Mouse (Mus musculus) liver, postnatal 0 days (tissue): ENCODE data around the gene Tmem141. TPM values are rescaled to one million over a fixed set of nuclear protein-coding genes. Genes with fewer than 3 reads are reported as not detected.

Experiments used
- ATAC-seq: fragments of 200-750 bp; cut with Nextera tagmentation; 2 replicates; pipeline ENCODE4 v1.8.0; 2017; ENCODE audit warnings: mild to moderate bottlenecking, moderate library complexity
- DNase-seq: peaks from one replicate; pipeline ENCODE4 v3.0.0-alpha.2; 2016
- H3K27ac ChIP-seq: fragments of 300-500 bp; sonication (generic); 2 replicates; pipeline ENCODE4 v1.5.1; 2014; ENCODE audit warnings: antibody characterized with exemption, moderate library complexity, mild to moderate bottlenecking, low read depth
- H3K27me3 ChIP-seq: fragments of 300-500 bp; sonication (generic); 2 replicates; pipeline ENCODE4 v1.6.1; 2014; ENCODE audit warnings: low read length, control low read depth, mixed read lengths; ENCODE audit not compliant: insufficient read depth
- H3K36me3 ChIP-seq: fragments of 300-500 bp; sonication (generic); replicated peaks from 2 replicates; pipeline ENCODE4 v1.6.1; 2014; ENCODE audit warnings: mild to moderate bottlenecking, control low read depth, low read length, moderate library complexity, mixed read lengths; ENCODE audit not compliant: insufficient read depth
- H3K4me1 ChIP-seq: fragments of 300-500 bp; sonication (generic); 2 replicates; pipeline ENCODE4 v1.6.1; 2014; ENCODE audit warnings: antibody characterized with exemption, mild to moderate bottlenecking, control low read depth; ENCODE audit not compliant: insufficient read depth
- H3K4me2 ChIP-seq: fragments of 300-500 bp; sonication (generic); 2 replicates; pipeline ENCODE4 v1.6.1; 2014; ENCODE audit warnings: low read depth, mild to moderate bottlenecking, low read length, moderate library complexity, mixed read lengths
- H3K4me3 ChIP-seq: fragments of 300-500 bp; sonication (generic); 2 replicates; pipeline ENCODE4 v1.5.1; 2014; ENCODE audit warnings: low read depth, low read length
- H3K9ac ChIP-seq: fragments of 300-500 bp; sonication (generic); replicated peaks from 2 replicates; pipeline ENCODE4 v1.6.1; 2014; ENCODE audit warnings: mild to moderate bottlenecking, moderate library complexity
- H3K9me3 ChIP-seq: fragments of 300-500 bp; sonication (generic); 2 replicates; pipeline ENCODE4 v1.6.1; 2016; ENCODE audit warnings: mild to moderate bottlenecking, control low read depth, low read length, mixed read lengths
- CTCF ChIP-seq: sonication (generic); IDR thresholded peaks from 2 replicates; pipeline ENCODE4 v1.5.1; 2016; ENCODE audit warnings: antibody characterized with exemption, low read depth
- EP300 ChIP-seq: IDR thresholded peaks from 2 replicates; pipeline ENCODE4 v1.6.1; 2016; ENCODE audit warnings: antibody characterized with exemption, low read depth, mild to moderate bottlenecking
- WGBS: fragments of 180-500 bp; shearing (Covaris S2); extraction: QIAGEN DNeasy Blood & Tissue Kit; methylation state at CpG from one replicate; pipeline ENCODE4 v1.1.7; 2014; ENCODE audit not compliant: insufficient replicate concordance; 5-methylcytosine and 5-hydroxymethylcytosine counted together
- polyA plus RNA-seq: library from polyadenylated mRNA; unstranded; fragments of >200 nt; fragmentation: Nextera tagmentation; extraction: Ambion mirVana; gene quantifications from 2 replicates; pipeline ENCODE4 v1.2.1, GENCODE M21; 2015

The Tmem141 gene
- polyA plus RNA-seq, 1 experiment from 2014 or later: 43.3 TPM

- ATAC-seq: no peak
- no peak for DNase-seq
- H3K9me3 ChIP-seq: no peaks in the 10 kb centered on the region
- TF ChIP-seq EP300 (no peak), CTCF (no peak)
- no peak overlapping the region for H3K4me3 ChIP-seq
- no peak overlapping the region for H3K27ac ChIP-seq
- H3K27me3 ChIP-seq: peaks cover 55% of the 10 kb centered on the region
- 79% methylated on average over 16 of the region's 16 CpGs for WGBS
- H3K4me1 ChIP-seq: peaks cover 44% of the 10 kb centered on the region
- no peak overlapping the region for H3K4me2 ChIP-seq
- H3K9ac ChIP-seq: no peak overlapping the region
- no peaks in the 10 kb centered on the region for H3K36me3 ChIP-seq
Observed at GRCm38 (mm10) chr2:25576028-25576850, 45.6 kb downstream of the Tmem141 start.

GRCm38 (mm10) chr2:25575432-25576027 is 46.3 kb downstream of the Tmem141 start:
- no peaks in the 10 kb centered on the region for H3K36me3 ChIP-seq
- peaks cover 41% of the 10 kb centered on the region for H3K4me1 ChIP-seq
- H3K4me2 ChIP-seq: peak overlapping the region; percentile 87
- H3K4me3 ChIP-seq: peak overlapping the region; percentile 55
- peak overlapping the region; percentile 61 for H3K9ac ChIP-seq
- ATAC-seq: no peak
- H3K27me3 ChIP-seq: peaks cover 49% of the 10 kb centered on the region
- DNase-seq: peak; percentile 60
- WGBS: 21% methylated on average over 19 of the region's 21 CpGs
- no peak for TF ChIP-seq CTCF
- no peak for TF ChIP-seq EP300
- no peaks in the 10 kb centered on the region for H3K9me3 ChIP-seq
- H3K27ac ChIP-seq: peak overlapping the region; percentile 68; the same call in 1 of the 2 replicates

GRCm38 (mm10) chr2:25574579-25575431 is 47.0 kb downstream of the Tmem141 start, which contains the start of the genes Mamdc4 and Phpt1:
Mamdc4 (minus strand) TSS chr2:25574845.
Phpt1 (minus strand) TSS chr2:25575224.
- Histone ChIP-seq H3K9ac (peak within 1 kb of the TSS; percentile 61), H3K4me2 (peak within 1 kb of the TSS; percentile 87), H3K36me3 (no peaks in the 10 kb centered on the region), H3K4me1 (peaks cover 39% of the 10 kb centered on the region), H3K4me3 (peak within 1 kb of the TSS; percentile 55), H3K9me3 (no peaks in the 10 kb centered on the region), H3K27me3 (peaks cover 42% of the 10 kb centered on the region), H3K27ac (peak within 1 kb of the TSS; percentile 69)
- under 1% methylated on average over 43 of the region's 45 CpGs for WGBS
- ATAC-seq: peak; percentile 98
- TF ChIP-seq CTCF (no peak), EP300 (no peak)
- DNase-seq: peak; percentile 94

GRCm38 (mm10) chr2:25574136-25574535 is 47.7 kb downstream of the Tmem141 start:
- H3K4me1 ChIP-seq: peaks cover 33% of the 10 kb centered on the region
- TF ChIP-seq CTCF: no peak
- no peak for TF ChIP-seq EP300
- peak overlapping the region; percentile 55 for H3K4me3 ChIP-seq
- peak overlapping the region; percentile 69 for H3K27ac ChIP-seq
- H3K9ac ChIP-seq: peak overlapping the region; percentile 61
- no peaks in the 10 kb centered on the region for H3K36me3 ChIP-seq
- peaks cover 35% of the 10 kb centered on the region for H3K27me3 ChIP-seq
- DNase-seq: no peak
- H3K4me2 ChIP-seq: peak overlapping the region; percentile 87
- ATAC-seq: no peak
- no peaks in the 10 kb centered on the region for H3K9me3 ChIP-seq
- WGBS: 22% methylated on average over 11 of the region's 11 CpGs

- no peak overlapping the region for H3K4me3 ChIP-seq
Observed at GRCm38 (mm10) chr2:25573068-25573467, 48.7 kb downstream of the Tmem141 start.

GRCm38 (mm10) chr2:25571221-25571620 is 50.6 kb downstream of the Tmem141 start:
- Histone ChIP-seq H3K27ac (no peak overlapping the region), H3K9ac (no peak overlapping the region), H3K27me3 (peaks cover 6% of the 10 kb centered on the region), H3K4me2 (no peak overlapping the region), H3K36me3 (no peaks in the 10 kb centered on the region), H3K4me1 (peaks cover 21% of the 10 kb centered on the region), H3K4me3 (no peak overlapping the region), H3K9me3 (no peaks in the 10 kb centered on the region)
- no peak for ATAC-seq
- TF ChIP-seq CTCF: no peak
- TF ChIP-seq EP300: no peak
- WGBS: 74% methylated on average over 4 of the region's 4 CpGs
- DNase-seq: no peak

More at GRCm38 (mm10) chr2:25573068-25573467, 48.7 kb downstream of the Tmem141 start:
- TF ChIP-seq CTCF: no peak
- no peak for TF ChIP-seq EP300
- peaks cover 25% of the 10 kb centered on the region for H3K27me3 ChIP-seq
- H3K4me2 ChIP-seq: no peak overlapping the region
- 79% methylated on average over 2 of the region's 2 CpGs for WGBS
- H3K9me3 ChIP-seq: no peaks in the 10 kb centered on the region
- H3K27ac ChIP-seq: no peak overlapping the region
- ATAC-seq: no peak
- H3K36me3 ChIP-seq: no peaks in the 10 kb centered on the region
- peaks cover 31% of the 10 kb centered on the region for H3K4me1 ChIP-seq
- no peak overlapping the region for H3K9ac ChIP-seq
- DNase-seq: no peak

Other genes with a start within 250 kb of the Tmem141 start
- gene Sapcd2, start 249.7 kb downstream of the Tmem141 start, polyA plus RNA-seq: 5.5 and 7.4 TPM in 2 replicates
- gene Entpd2, start 226.1 kb downstream of the Tmem141 start, polyA plus RNA-seq: 2.9 and 3.6 TPM in 2 replicates
- 5.2 and 5.4 TPM in 2 replicates for gene Npdc1, start 222.7 kb downstream of the Tmem141 start, polyA plus RNA-seq
- 0.78 and 0.97 TPM in 2 replicates for gene Fut7, start 198.7 kb downstream of the Tmem141 start, polyA plus RNA-seq
- 0.71 and 0.87 TPM in 2 replicates for gene Abca2, start 193.3 kb downstream of the Tmem141 start, polyA plus RNA-seq
- 0.77 and 1.4 TPM in 2 replicates for gene Clic3, start 165.2 kb downstream of the Tmem141 start, polyA plus RNA-seq
- gene Paxx, start 160.9 kb downstream of the Tmem141 start, polyA plus RNA-seq: 14.7 and 17.1 TPM in 2 replicates
- gene Ptgds, start 152.0 kb downstream of the Tmem141 start, polyA plus RNA-seq: 0.83 and 1.0 TPM in 2 replicates
- not detected in 2 replicates for gene Lcn12, start 128.1 kb downstream of the Tmem141 start, polyA plus RNA-seq
- gene Fbxw5, start 121.3 kb downstream of the Tmem141 start, polyA plus RNA-seq: 26.7 and 26.9 TPM in 2 replicates
- gene C8g, start 120.3 kb downstream of the Tmem141 start, polyA plus RNA-seq: 106 and 107 TPM in 2 replicates
- gene Traf2, start 75.1 kb downstream of the Tmem141 start, polyA plus RNA-seq: 10.6 and 10.7 TPM in 2 replicates
- 263 and 268 TPM in 2 replicates for gene Edf1, start 64.2 kb downstream of the Tmem141 start, polyA plus RNA-seq
- gene Mamdc4, start 47.2 kb downstream of the Tmem141 start, polyA plus RNA-seq: 0.07 and 0.09 TPM in 2 replicates
- gene Phpt1, start 46.8 kb downstream of the Tmem141 start, polyA plus RNA-seq: 44.7 and 46.1 TPM in 2 replicates
- gene Ajm1, start 40.2 kb downstream of the Tmem141 start, polyA plus RNA-seq: 0.02 TPM in 1 of 2 replicates, not detected in the other
- 11.0 and 13.5 TPM in 2 replicates for gene Rabl6, start 13.5 kb downstream of the Tmem141 start, polyA plus RNA-seq
- gene Ccdc183, start 4.3 kb downstream of the Tmem141 start, polyA plus RNA-seq: 0.19 and 0.28 TPM in 2 replicates
- 95.4 and 100 TPM in 2 replicates for gene Fcna, start 6.0 kb upstream of the Tmem141 start, polyA plus RNA-seq
- 0.18 TPM in 1 of 2 replicates, not detected in the other for gene Lcn8, start 31.1 kb upstream of the Tmem141 start, polyA plus RNA-seq
- not detected in 2 replicates for gene Lcn5, start 35.9 kb upstream of the Tmem141 start, polyA plus RNA-seq
- not detected in 2 replicates for gene Lcn6, start 54.8 kb upstream of the Tmem141 start, polyA plus RNA-seq
- not detected in 2 replicates for gene Lcn10, start 60.7 kb upstream of the Tmem141 start, polyA plus RNA-seq
- gene Obp2a, start 78.0 kb upstream of the Tmem141 start, polyA plus RNA-seq: not detected in 2 replicates
- gene Bmyc, start 84.7 kb upstream of the Tmem141 start, polyA plus RNA-seq: 9.4 and 10.1 TPM in 2 replicates
- not detected in 2 replicates for gene Obp2b, start 115.0 kb upstream of the Tmem141 start, polyA plus RNA-seq
- gene Lcn3, start 143.6 kb upstream of the Tmem141 start, polyA plus RNA-seq: not detected in 2 replicates
- gene Lcn11, start 155.0 kb upstream of the Tmem141 start, polyA plus RNA-seq: not detected in 2 replicates
- gene Gm13539, start 160.3 kb upstream of the Tmem141 start, polyA plus RNA-seq: not detected in 2 replicates
- gene Glt6d1, start 193.8 kb upstream of the Tmem141 start, polyA plus RNA-seq: not detected in 2 replicates
- gene Lcn9, start 201.1 kb upstream of the Tmem141 start, polyA plus RNA-seq: not detected in 2 replicates
- not detected in 2 replicates for gene Sohlh1, start 225.2 kb upstream of the Tmem141 start, polyA plus RNA-seq
- 0.11 TPM in 1 of 2 replicates, not detected in the other for gene Kcnt1, start 241.7 kb upstream of the Tmem141 start, polyA plus RNA-seq